Mouse (Mus musculus) frontal cortex, postnatal 25 days (tissue): ENCODE data around the gene Slc36a1.

Experiments
- DNase-seq, 2 experiments: peaks; one replicate each; pipeline ENCODE4 v3.0.0; 2022; ENCODE audit warnings: low spot score in 2 of 2

The Slc36a1 gene

GRCm38 (mm10) chr11:55274756-55275155 lies 70.6 kb downstream of the Slc36a1 start:
- no peak for DNase-seq
